Mouse (Mus musculus) adrenal gland (tissue): ENCODE measurements around the gene Rad23a.

Source experiments
- intact Hi-C: fragments of 180-260 bp; cut with DNase I; formaldehyde crosslinking; loops from one replicate; pipeline ENCODE4 v1.15.1; 2025
- microRNA-seq, 2 experiments: library from miRNA; unstranded; fragments of <30 nt; microRNA quantifications; one replicate each; pipeline ENCODE4; 2019

Rad23a gene

GRCm38 (mm10) chr8:84790537-84790936, 49.9 kb downstream of the Rad23a start:
- intact Hi-C loops, result no loop called here

DNA sequence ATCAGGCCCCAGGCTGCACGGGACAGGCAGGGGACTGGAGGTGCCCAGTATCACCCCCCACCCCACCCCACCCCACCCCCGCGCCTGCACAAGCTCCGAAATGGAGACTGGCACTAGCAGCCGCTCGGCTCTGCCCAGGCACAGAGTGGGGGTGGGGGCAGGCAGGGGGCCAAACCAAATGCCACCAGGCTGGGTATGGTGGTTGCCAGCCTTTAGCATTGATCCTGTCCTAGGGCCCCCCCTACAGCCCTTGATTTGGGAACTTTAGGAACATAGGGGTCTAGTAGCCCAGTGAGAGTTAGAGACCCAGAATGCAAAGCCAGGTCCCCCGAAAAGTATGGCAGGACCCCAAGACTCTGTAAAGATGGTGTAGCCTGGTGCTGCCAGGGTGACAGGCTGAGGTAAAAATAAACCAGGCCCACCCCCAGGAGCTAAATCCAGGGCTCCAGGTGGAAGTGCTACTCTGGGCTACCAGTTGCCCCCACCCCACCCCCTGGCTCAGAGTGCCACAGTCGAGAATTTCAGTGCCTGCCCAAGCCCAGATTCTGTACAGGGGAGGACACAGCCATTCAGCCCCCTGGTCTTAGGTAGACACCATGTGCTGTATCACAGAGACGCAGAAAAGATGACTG, 50.5 kb downstream of the Rad23a start:
- intact Hi-C loops, result no loop called here

DNA sequence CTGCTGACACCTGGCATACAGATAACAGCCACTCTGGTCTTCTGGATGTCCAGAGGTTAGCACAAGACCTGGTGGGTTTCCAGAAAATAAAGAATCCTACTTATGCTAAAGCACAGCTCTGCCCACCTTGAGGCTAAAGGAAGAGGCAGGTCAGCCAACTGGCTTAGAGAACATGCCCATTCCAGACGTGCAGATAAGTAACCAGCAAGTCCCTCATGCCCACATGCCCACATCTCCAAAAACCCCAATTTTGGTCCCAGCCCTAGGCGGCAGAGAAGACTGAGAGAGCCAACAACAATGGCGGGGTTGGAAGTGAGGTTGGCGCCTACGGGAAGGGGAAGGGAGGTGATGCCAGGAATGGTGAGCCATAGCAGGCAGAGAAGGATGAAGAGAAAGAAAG, 51.1 kb downstream of the Rad23a start:
- intact Hi-C loops, result no loop called here

GRCm38 (mm10) chr8:84788896-84789295, 51.6 kb downstream of the Rad23a start:
- intact Hi-C loops, result no loop called here

DNA sequence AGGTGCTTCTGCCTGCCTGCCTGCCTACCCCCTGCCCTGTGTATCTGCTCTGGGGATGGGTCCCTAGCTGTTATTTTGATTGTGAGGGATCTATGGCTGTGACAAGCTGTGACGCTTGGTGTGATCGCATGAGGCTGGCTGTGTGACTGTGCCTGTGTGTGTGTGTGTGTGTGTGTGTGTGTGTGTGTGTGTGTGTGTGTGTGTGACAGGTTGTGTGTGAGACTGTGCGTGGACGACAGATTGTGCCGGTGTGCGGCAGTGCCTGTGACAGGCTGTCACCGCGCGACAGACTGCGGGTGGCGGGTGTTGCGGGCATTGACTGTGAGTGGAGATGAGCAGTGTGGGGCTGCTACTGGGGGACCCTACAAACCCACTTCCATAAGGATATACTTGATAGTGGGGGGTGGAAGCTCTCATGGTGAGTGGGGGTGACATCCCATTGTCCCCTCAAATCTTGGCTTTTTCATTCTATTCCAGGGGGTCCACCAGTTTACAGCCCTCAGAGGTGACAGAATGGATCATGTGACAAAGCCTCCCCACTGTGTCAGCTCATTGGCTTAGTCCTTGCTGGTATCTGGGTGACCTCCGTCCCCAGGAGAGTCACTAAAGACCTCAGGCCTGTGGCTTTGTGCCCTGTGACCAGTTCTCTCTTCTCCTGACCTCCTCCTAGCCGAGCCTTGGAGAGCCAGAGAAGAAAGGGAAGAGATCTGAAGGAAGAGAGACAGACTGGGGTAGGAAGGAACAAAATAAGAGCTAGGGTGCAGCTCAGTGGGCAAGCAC, 52.8 kb downstream of the Rad23a start:
- intact Hi-C loops, result no loop called here

- intact Hi-C loops, result no loop called here
Measured at GRCm38 (mm10) chr8:84786801-84787467, 53.5 kb downstream of the Rad23a start.

GRCm38 (mm10) chr8:84785756-84786677, 54.4 kb downstream of the Rad23a start:
- intact Hi-C loops, result no loop called here

GRCm38 (mm10) chr8:84785506-84785755, 55.0 kb downstream of the Rad23a start:
- intact Hi-C loops, result no loop called here

DNA sequence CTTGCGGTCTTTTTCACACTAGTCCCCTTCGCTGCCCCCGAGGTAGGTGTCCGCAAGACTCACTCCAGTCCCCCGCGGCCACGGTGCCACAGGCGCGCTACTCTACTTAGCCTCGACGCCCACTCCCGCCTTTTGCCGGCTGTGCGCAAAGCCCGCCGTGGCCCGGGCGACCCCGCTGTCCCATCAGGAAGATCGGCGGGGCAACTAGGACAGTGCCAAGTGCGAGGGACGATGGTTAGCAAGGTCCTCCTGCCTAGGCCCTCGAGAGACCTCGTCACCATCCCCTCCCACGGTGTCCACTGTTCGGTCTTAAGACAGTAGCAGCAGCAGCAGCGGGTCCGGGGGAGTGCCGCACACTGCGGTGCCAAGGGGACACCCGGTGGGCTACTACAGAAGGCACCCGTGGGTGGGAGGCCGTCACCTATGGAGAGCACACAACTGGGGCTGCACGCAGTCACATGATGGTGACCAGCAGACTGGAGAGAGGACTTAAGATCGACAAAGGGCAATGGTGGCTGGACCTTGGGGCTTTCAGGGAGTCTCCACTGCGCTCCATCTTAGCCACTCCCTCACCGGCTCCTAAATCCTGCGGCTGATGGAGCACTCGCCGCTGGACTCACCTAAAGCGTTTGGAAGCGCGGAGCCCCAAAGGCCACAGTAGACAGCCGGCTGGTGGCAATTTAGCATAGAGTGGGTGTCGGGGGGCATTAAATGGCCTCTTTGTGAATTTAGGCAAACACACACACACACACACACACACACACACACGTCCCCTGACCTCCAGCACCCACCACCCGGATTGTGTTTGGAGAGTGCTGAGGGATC, 55.6 kb downstream of the Rad23a start:
- intact Hi-C loops, result no loop called here

Small RNAs within 50 kb of the gene (microRNA-seq; reads per million reads assigned to microRNA genes)
- gene Mir7069, result 3.7 to 5.2 reads per million in 2 experiments
